Mouse (Mus musculus) thymus, postnatal 36 days (tissue): Measurements from ENCODE around the gene Oxsr1.
A peak's percentile ranks its signal among the peaks of the same experiment; 100 is the strongest.

Source experiments
- DNase-seq, 2 experiments: peaks; one replicate each; pipeline ENCODE4 v3.0.0; 2022; ENCODE audit warnings: mixed read lengths in 2 of 2

The Oxsr1 gene

DNA sequence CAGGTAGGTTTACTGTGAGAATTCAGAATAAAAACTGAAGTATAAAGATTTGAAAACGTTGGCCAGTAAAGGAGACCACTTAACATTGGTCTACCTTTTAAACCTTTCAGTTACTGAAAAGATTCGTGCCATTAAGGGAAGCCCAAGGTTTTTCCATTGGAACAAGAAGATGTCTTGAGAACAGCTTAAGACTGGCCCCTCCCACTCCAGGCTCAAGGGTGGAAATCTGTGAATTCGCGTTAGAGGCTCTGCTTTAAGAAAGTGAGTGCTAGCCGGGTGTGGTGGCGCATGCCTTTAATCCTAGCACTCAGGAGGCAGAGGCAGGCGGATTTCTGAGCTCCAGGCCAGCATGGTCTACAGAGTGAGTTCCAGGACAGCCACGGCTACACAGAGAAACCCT is 109.2 kb downstream of the Oxsr1 start:
- DNase-seq, result no peak

DNA sequence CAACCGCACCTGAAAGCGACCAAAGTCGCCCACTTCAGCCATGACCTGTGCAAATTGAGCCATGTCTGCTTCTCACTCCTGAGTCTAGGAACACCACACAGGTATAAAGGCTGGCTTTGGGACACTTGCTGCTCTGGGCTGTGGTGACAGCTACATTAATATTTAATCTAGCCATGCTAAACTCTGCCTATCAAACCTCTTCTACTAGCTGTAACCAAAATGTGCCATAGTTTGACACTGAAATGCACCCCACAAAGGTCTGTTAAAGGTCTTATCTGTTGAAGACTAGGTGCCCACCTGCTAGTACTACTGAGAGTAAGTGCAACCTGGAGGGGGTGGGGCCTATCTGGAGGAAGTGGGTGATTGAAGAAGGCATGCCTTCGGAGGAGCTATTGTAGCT is 113.2 kb downstream of the Oxsr1 start, which contains the start of gene Slc22a13:
Gene Slc22a13, minus strand, starts transcription at position 101 of the 400 bp plus-strand sequence.
- DNase-seq, result no peak

DNA sequence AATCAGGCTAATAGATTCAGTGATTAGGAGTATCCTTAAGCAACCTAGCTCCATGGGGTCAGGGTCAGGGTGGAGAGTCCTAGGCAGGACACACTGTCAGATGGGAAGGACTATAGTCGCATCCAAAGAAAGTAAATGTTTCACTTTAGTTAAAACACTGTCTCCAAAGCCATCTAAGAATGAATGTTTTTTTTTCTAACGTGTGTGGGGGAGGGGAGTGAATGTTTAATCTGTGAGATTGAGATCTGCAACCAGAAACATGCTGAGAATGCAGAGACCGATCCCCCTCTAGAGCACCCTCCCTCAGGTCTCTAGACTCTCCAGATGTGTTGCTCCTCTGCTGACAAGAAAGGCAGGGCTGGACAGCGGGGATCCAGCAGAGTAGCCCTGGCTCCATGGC is 115.1 kb downstream of the Oxsr1 start:
- no peak for DNase-seq

DNA sequence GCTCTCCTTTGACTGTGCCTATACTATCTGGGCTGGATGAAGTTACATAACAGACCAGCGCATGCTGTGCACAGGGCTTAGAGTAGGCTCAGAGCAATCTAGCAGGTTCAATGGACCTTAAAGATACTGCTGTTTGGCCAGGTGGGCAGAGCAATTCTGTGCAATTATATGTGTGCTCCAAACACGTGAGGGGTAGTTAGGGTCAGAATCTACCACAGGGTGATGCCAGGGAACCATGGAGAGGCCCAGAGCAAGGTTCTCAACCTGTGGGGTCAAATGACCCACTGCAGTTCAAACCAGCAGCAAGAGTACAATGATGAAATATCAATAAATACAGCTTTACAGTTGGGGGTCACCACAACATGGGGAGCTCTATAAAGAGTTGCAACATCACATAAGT is 115.6 kb downstream of the Oxsr1 start:
- DNase-seq, result no peak

DNA sequence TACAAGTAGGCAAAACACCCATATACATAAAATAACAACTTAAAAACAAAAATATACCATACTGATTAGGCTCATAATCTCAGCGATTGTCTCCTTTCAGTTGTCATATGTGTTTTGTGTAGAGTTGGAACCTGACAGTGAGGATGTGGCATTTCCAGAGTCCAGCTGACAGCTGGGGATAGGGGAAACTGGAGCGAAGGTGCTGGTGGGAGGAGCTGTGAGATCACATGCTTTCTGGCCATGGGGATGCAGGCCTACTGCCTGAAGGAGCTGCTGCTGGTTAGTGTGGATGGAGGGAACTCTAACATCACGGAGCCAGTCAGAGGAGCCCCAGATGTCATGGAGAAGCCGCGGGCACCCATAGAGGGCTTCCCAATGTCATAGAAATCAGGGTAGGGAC is 116.5 kb downstream of the Oxsr1 start:
- DNase-seq, result no peak

DNA sequence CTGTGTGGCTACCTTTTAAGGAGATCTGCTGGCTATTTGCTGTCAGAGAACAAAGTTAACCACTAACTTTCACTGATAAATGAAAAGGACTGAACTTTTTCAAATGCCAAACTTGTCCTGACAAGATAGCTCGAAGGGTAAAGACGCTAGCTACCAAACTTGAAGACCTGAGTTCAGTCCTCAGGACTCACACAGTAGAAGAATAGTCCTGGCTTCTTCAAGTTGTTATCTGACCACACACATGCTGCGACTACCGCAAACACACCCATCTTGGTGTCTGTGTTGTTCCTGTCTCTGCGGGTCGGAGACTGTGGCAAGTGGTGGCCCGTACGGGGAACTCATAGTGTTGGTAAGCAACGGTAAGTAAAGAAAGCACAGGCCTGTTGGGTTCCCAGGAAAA is 118.6 kb downstream of the Oxsr1 start:
- no peak for DNase-seq

DNA sequence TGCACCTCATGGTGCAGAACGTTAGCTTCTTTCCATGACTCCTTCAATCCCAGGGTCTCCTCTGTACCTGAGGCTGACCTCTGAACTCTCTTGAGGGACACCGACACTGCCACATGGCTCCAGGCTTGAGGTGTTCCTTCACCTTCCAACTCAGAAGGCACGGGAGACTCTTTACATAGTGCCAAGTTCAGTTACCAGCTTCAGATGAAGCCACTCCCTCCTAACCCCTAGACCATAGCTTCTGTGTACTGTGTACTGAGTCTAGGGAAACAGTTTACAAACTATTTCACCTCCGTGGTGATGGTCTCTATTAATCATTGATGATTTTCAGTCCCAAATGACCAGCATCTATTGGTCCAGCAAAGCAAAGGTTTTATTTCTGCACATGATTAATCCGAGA is 120.6 kb downstream of the Oxsr1 start:
- no peak for DNase-seq

DNA sequence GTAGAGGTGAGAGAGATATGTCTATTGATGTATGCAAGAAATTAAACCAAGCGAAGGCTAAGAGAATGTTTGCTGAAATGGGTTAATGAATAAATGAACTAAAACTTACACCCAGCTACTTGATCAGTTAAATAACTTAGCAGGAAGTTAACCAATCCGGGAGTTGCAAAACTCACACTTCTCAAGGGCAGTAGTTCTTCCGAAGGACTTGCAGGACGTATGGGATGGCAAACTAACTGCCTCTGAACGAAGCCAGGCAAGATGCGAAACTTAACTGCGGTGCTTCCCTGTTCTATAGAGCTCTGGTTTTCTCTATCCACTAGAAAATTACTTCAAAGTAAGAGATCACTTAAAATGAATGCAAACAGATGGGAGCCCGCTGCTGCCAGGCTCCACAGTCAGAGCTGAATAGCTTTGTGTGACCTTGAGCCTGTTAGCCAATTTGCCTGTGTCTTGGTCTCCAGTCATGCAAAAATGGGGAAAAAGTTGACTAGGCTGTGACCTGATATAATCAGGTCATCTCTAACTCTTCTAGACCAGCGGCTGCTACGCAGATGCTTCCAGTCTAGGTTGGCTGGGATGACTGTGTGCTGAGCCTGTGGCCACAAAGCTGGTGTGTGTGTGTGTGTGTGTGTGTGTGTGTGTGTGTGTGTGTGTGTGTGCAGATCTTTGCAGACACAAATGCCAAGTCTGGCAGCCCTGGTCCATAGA is 122.9 kb downstream of the Oxsr1 start:
- no peak for DNase-seq

DNA sequence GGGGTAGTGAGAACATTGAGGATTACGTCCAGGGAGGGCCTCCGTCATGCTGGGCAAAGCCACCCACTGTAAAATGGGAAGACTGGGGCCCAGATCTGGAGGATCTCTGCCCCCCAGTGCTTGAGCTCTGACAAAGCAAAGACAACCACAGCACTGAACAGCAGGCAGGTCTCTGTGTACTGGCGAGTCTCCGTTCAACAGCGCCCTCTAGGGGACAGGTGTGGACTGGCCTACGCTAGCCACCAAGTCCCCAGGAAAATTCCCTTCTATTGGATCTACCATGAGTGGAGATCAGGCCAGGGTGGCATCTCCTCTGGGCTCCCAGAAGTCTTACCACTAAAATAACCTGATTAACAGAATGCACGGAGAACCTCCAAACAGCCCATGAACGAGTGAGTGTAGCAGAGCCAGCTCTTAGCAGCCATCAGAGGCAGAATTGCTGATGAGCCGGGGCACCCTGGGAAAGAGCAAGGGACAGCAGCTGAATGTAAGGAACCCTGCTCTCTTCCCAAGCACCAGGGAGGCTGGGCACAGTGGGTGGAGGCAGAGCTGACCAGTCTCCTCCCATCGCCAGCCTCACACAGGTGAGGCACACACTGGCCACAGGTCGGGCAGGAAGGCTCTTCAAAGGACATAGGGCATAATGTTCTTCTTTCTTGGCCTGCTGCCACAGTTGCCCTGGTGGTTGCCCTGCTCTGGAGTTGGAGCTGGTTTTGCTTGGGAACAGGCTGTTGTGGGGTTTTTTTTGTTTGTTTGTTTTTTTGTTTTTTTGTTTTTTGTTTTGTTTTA is 129.8 kb downstream of the Oxsr1 start:
- peak; percentile 19 to 37 for DNase-seq
